In the genomic region with DNA sequence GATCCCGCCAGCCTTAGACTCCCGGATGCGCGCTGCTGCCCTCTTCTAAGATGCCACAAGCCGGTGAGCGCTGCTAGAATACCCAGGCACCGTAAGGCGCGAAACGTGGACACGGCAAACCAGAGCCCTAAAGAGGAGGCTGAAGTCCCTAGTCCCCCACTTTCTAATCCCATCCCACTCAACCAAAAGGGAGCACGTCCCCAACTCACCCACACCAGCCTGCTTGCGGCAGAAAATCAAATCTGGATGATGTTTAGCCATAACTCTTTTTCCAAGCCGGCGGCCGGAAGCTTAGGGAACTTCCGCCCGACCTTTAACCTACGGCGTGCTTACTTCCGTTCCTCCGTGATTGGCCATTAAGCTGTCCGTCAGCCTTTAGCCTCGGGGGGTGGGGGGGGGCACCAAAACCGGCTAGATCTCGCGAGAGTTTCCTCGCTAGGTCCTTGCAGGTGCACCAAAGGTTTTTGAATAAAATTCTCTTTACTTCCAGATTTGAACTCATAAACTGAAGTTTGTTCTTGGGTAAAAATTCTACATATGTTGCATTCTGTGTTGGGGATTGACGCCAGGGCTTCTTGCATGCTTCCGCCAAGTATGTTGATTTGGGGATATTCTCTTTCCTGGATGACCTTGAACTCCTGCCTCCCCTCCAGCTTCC, we compare ENCODE assay signal across 8 mouse cellular contexts. TPM values are rescaled to one million over a fixed set of nuclear protein-coding genes. Genes with fewer than 3 reads are reported as not detected.
DNase-seq lines count a peak whose midpoint lies in the region; ATAC-seq and TF ChIP-seq lines count a peak whose summit lies in the region.

Gene Phf5a, minus strand, starts transcription at position 308 of the 658 bp plus-strand sequence.

- H3K4me3 ChIP-seq in heart, embryonic 14.5 days (ENCODE audit: control insufficient read depth in 1 of 2, insufficient read depth in 1 of 2, low read depth in 1 of 2, low read length in 2 of 2) = peak within 1 kb of the TSS; percentile 67 to 99
- peak within 1 kb of the TSS; percentile 99 for H3K4me3 ChIP-seq in liver, embryonic 16.5 days (ENCODE audit: low read depth, low read length)
- peak within 1 kb of the TSS; percentile 97 for H3K4me3 ChIP-seq in neural tube, embryonic 13.5 days
- peak within 1 kb of the TSS; percentile 99 for H3K4me3 ChIP-seq in testis, adult 2 months (ENCODE audit: control insufficient read depth, low read depth, low read length)

- peak within 1 kb of the TSS; percentile 99 for H3K9ac ChIP-seq in heart, embryonic 14.5 days (ENCODE audit: low read length)
- H3K9ac ChIP-seq in liver, embryonic 16.5 days (ENCODE audit: low read depth, low read length) = peak within 1 kb of the TSS; percentile 90
- H3K9ac ChIP-seq in neural tube, embryonic 13.5 days = peak within 1 kb of the TSS; percentile 92

- peak within 1 kb of the TSS; percentile 93 for H3K4me2 ChIP-seq in heart, embryonic 14.5 days (ENCODE audit: low read length)
- H3K4me2 ChIP-seq in liver, embryonic 16.5 days (ENCODE audit: low read depth, low read length) = peak within 1 kb of the TSS; percentile 88
- H3K4me2 ChIP-seq in neural tube, embryonic 13.5 days = peak within 1 kb of the TSS; percentile 95

- no peaks in the 10 kb centered on the region for H3K27me3 ChIP-seq in heart, embryonic 14.5 days (ENCODE audit: control insufficient read depth, insufficient read depth, low read length)
- H3K27me3 ChIP-seq in liver, embryonic 16.5 days (ENCODE audit: control insufficient read depth, insufficient read depth, low read depth, low read length) = no peaks in the 10 kb centered on the region
- no peaks in the 10 kb centered on the region for H3K27me3 ChIP-seq in neural tube, embryonic 13.5 days
- no peaks in the 10 kb centered on the region for H3K27me3 ChIP-seq in testis, adult 2 months (ENCODE audit: control insufficient read depth, insufficient read depth, low read length)

- H3K36me3 ChIP-seq in heart, embryonic 14.5 days (ENCODE audit: control insufficient read depth, insufficient read depth, low read length) = peaks cover 39% of the 10 kb centered on the region
- peaks cover 35% of the 10 kb centered on the region for H3K36me3 ChIP-seq in liver, embryonic 16.5 days (ENCODE audit: control insufficient read depth, insufficient read depth)
- H3K36me3 ChIP-seq in neural tube, embryonic 13.5 days = peaks cover 40% of the 10 kb centered on the region
- peaks cover 2% of the 10 kb centered on the region for H3K36me3 ChIP-seq in testis, adult 2 months (ENCODE audit: control insufficient read depth, insufficient read depth, low read length)

- TF ChIP-seq POLR2A in testis, adult 2 months (IDR thresholded peaks at IDR 0.05; ENCODE audit: control insufficient read depth, low read depth, low read length) = peak; percentile 13; the same call in 1 of the 2 replicates

- TF ChIP-seq CTCF in testis, adult 2 months (IDR thresholded peaks at IDR 0.05; ENCODE audit: control insufficient read depth, insufficient read depth, insufficient replicate concordance, low read depth, low read length) = no peak

- peak within 1 kb of the TSS; percentile 99 to 100 for H3K27ac ChIP-seq in heart, embryonic 14.5 days (replicated peaks in 1 of 2; ENCODE audit: control insufficient read depth in 1 of 2, insufficient read depth in 1 of 2, low read depth in 2 of 2, low read length in 2 of 2)
- peak within 1 kb of the TSS; percentile 99 for H3K27ac ChIP-seq in liver, embryonic 16.5 days (ENCODE audit: low read length)
- H3K27ac ChIP-seq in neural tube, embryonic 13.5 days (replicated peaks) = peak within 1 kb of the TSS; percentile 98
- peak within 1 kb of the TSS; percentile 97 for H3K27ac ChIP-seq in testis, adult 2 months (ENCODE audit: control insufficient read depth, insufficient read depth, low read depth, low read length)

- ATAC-seq in heart, embryonic 14.5 days (ENCODE audit: insufficient number of reproducible peaks, insufficient read depth, low FRiP score, low read depth) = peak; percentile 86
- peak; percentile 86 for ATAC-seq in liver, embryonic 16.5 days (ENCODE audit: low read depth)
- peak; percentile 89 for ATAC-seq in neural tube, embryonic 13.5 days (ENCODE audit: low read depth)

- no peaks in the 10 kb centered on the region for H3K9me3 ChIP-seq in heart, embryonic 14.5 days (ENCODE audit: control insufficient read depth, low read length)
- H3K9me3 ChIP-seq in liver, embryonic 16.5 days (replicated peaks; ENCODE audit: control insufficient read depth, low read length) = no peaks in the 10 kb centered on the region
- H3K9me3 ChIP-seq in neural tube, embryonic 13.5 days = no peaks in the 10 kb centered on the region

- peaks cover 4 to 17% of the 10 kb centered on the region in 2 experiments; a peak in 3 of 4 replicates for H3K4me1 ChIP-seq in heart, embryonic 14.5 days (ENCODE audit: control insufficient read depth in 2 of 2, insufficient read depth in 2 of 2, low read length in 2 of 2)
- H3K4me1 ChIP-seq in liver, embryonic 16.5 days (ENCODE audit: control insufficient read depth, low read depth, low read length) = peaks cover 24% of the 10 kb centered on the region
- peaks cover 28% of the 10 kb centered on the region for H3K4me1 ChIP-seq in neural tube, embryonic 13.5 days (replicated peaks)
- H3K4me1 ChIP-seq in testis, adult 2 months (ENCODE audit: control insufficient read depth, insufficient read depth, low read length) = peaks cover 5% of the 10 kb centered on the region; the same call in 1 of the 2 replicates

- peak; percentile 97 for DNase-seq in CD4-positive, CD25-positive, alpha-beta regulatory T cell, adult 2 months (ENCODE audit: low read depth, low spot score)
- peak; percentile 99 for DNase-seq in brain, adult 2 months (ENCODE audit: low read depth, low spot score)
- peak; percentile 84 for DNase-seq in fibroblast of lung, adult 2 months (ENCODE audit: low read depth)
- DNase-seq in kidney, postnatal 14 days = peak; percentile 93

- under 1% methylated on average over 30 of the region's 30 CpGs for WGBS in heart, embryonic 14.5 days
- under 1% methylated on average over 30 of the region's 30 CpGs for WGBS in liver, embryonic 16.5 days (ENCODE audit: insufficient replicate concordance)
- WGBS in neural tube, embryonic 13.5 days = under 1% methylated on average over 30 of the region's 30 CpGs

RNA-seq across cellular contexts. Expression of gene Phf5a, which starts in this region (rescaled TPM):
- 103 and 106 TPM in 2 replicates for polyA plus RNA-seq in heart, embryonic 14.5 days (2014; fragmentation: Nextera tagmentation; extraction: Ambion mirVana)
- 72.6 and 79.6 TPM in 2 replicates for polyA plus RNA-seq in liver, embryonic 16.5 days (2015; fragmentation: Nextera tagmentation; extraction: Ambion mirVana)
- 111 and 129 TPM in 2 replicates for polyA plus RNA-seq in neural tube, embryonic 13.5 days (2015; fragmentation: Nextera tagmentation; extraction: Ambion mirVana)
- polyA plus RNA-seq in testis, adult 2 months (2012; rRNA removed) = 22.2 and 23.5 TPM in 2 replicates

Comparison
In these comparisons a context has a peak if more than half of its experiments do, and no peak if none do; other contexts are left out.
1. Peak in every context shown above with its lines: DNase-seq, ATAC-seq, H3K4me3 ChIP-seq and H3K27ac ChIP-seq.